Mouse (Mus musculus) layer of hippocampus, adult 9-11 months (tissue): ENCODE results near the gene Ankrd52.

Source experiments
- DNase-seq: peaks from one replicate; pipeline ENCODE4 v3.0.0; 2022

The Ankrd52 gene

GRCm38 (mm10) chr10:128370021-128370420, 6.9 kb upstream of the Ankrd52 start:
- no peak for DNase-seq

- no peak for DNase-seq
These were observed 6.3 kb upstream of the Ankrd52 start for GRCm38 (mm10) chr10:128370601-128371000.

- no peak for DNase-seq
These were observed 4.8 kb upstream of the Ankrd52 start for GRCm38 (mm10) chr10:128372142-128372541.

GRCm38 (mm10) chr10:128372989-128373748, 3.7 kb upstream of the Ankrd52 start:
- no peak for DNase-seq

GRCm38 (mm10) chr10:128374393-128374792, 2.5 kb upstream of the Ankrd52 start:
- no peak for DNase-seq

GRCm38 (mm10) chr10:128376099-128376454, 838 bp upstream of the Ankrd52 start:
- DNase-seq, result no peak

- DNase-seq, result no peak
These were observed 466 bp downstream of the Ankrd52 start for GRCm38 (mm10) chr10:128377222-128377939.

GRCm38 (mm10) chr10:128377940-128378448, 1.1 kb downstream of the Ankrd52 start:
- DNase-seq, result no peak

- DNase-seq, result no peak
These were observed 1.5 kb downstream of the Ankrd52 start for GRCm38 (mm10) chr10:128378462-128378861.

- DNase-seq, result no peak
These were observed 2.3 kb downstream of the Ankrd52 start for GRCm38 (mm10) chr10:128379260-128379659.

- DNase-seq, result no peak
These were observed 3.6 kb downstream of the Ankrd52 start for GRCm38 (mm10) chr10:128380565-128380964.

GRCm38 (mm10) chr10:128382482-128382881, 5.6 kb downstream of the Ankrd52 start:
- no peak for DNase-seq

- DNase-seq, result no peak
These were observed 9.0 kb downstream of the Ankrd52 start for GRCm38 (mm10) chr10:128385902-128386301.

- no peak for DNase-seq
These were observed 12.0 kb downstream of the Ankrd52 start for GRCm38 (mm10) chr10:128388941-128389340.

GRCm38 (mm10) chr10:128389570-128389969, 12.7 kb downstream of the Ankrd52 start:
- no peak for DNase-seq

GRCm38 (mm10) chr10:128390366-128390765, 13.5 kb downstream of the Ankrd52 start:
- no peak for DNase-seq

- DNase-seq, result no peak
These were observed 14.9 kb downstream of the Ankrd52 start for GRCm38 (mm10) chr10:128391850-128392249.

- no peak for DNase-seq
These were observed 19.2 kb downstream of the Ankrd52 start for GRCm38 (mm10) chr10:128396017-128396673.

- no peak for DNase-seq
These were observed 19.9 kb downstream of the Ankrd52 start for GRCm38 (mm10) chr10:128396716-128397264.

- no peak for DNase-seq
These were observed 20.6 kb downstream of the Ankrd52 start for GRCm38 (mm10) chr10:128397466-128397865.

- DNase-seq, result peak; percentile 1
These were observed 23.4 kb downstream of the Ankrd52 start for GRCm38 (mm10) chr10:128400338-128400737.

GRCm38 (mm10) chr10:128401056-128401455, 24.1 kb downstream of the Ankrd52 start, which contains the start of gene Slc39a5:
TSS of gene Slc39a5 (minus strand) at chr10:128401229.
- DNase-seq, result no peak

GRCm38 (mm10) chr10:128401638-128402037, 24.7 kb downstream of the Ankrd52 start:
- DNase-seq, result no peak
